Mouse (Mus musculus) layer of hippocampus, adult 8-10 months (tissue): ENCODE results near the gene Luc7l. TPM values are rescaled to one million over a fixed set of nuclear protein-coding genes. Genes with fewer than 3 reads are reported as not detected.
A peak's percentile ranks its signal among the peaks of the same experiment; 100 is the strongest.
"Not testable (repeated sequence)": the region's sequence is repeated elsewhere in the genome, so short reads cannot be mapped to it uniquely, and the experiment has no call there.

ENCODE experiments used
- DNase-seq, 2 experiments: peaks; one replicate each; pipeline ENCODE4 v3.0.0; 2022; ENCODE audit warnings: low spot score in 2 of 2
- total RNA-seq, 4 experiments: library from RNA; stranded (reverse); gene quantifications; 2 replicates each; pipeline ENCODE4 v1.2.4; 2022

Gene Luc7l
- total RNA-seq, 4 experiments from 2014 or later, result 70.6 to 97.4 (median 89.0) TPM

GRCm38 (mm10) chr17:26251886-26252538 is 684 bp upstream of the Luc7l start:
- DNase-seq, result no peak

GRCm38 (mm10) chr17:26253399-26253798 is 703 bp downstream of the Luc7l start:
- DNase-seq, result no peak

GRCm38 (mm10) chr17:26255313-26255712 is 2.6 kb downstream of the Luc7l start:
- DNase-seq, result no peak

- no peak for DNase-seq
These were observed 9.1 kb downstream of the Luc7l start for GRCm38 (mm10) chr17:26261826-26262225.

- no peak for DNase-seq
These were observed 9.7 kb downstream of the Luc7l start for GRCm38 (mm10) chr17:26262384-26262783.

- no peak for DNase-seq
These were observed 16.2 kb downstream of the Luc7l start for GRCm38 (mm10) chr17:26268851-26269250.

- not testable (repeated sequence) for DNase-seq
These were observed 16.9 kb downstream of the Luc7l start for GRCm38 (mm10) chr17:26269577-26269976.

GRCm38 (mm10) chr17:26272586-26272985 is 19.9 kb downstream of the Luc7l start:
- no peak for DNase-seq

GRCm38 (mm10) chr17:26275933-26276332 is 23.2 kb downstream of the Luc7l start:
- no peak for DNase-seq

GRCm38 (mm10) chr17:26276711-26277110 is 24.0 kb downstream of the Luc7l start:
- DNase-seq, result no peak

GRCm38 (mm10) chr17:26286199-26286955 is 33.7 kb downstream of the Luc7l start:
- DNase-seq, result no peak

GRCm38 (mm10) chr17:26289475-26289874 is 36.8 kb downstream of the Luc7l start:
- DNase-seq, result no peak

- DNase-seq, result not testable (repeated sequence)
These were observed 45.6 kb downstream of the Luc7l start for GRCm38 (mm10) chr17:26298318-26298717.

GRCm38 (mm10) chr17:26314291-26314690 is 61.6 kb downstream of the Luc7l start:
- DNase-seq, result peak; percentile 42 to 79

GRCm38 (mm10) chr17:26315474-26315873 is 62.8 kb downstream of the Luc7l start:
- DNase-seq, result no peak

GRCm38 (mm10) chr17:26318441-26318840 is 65.7 kb downstream of the Luc7l start:
- no peak for DNase-seq

Other genes starting within 250 kb of the Luc7l start
- 100 to 1,000 TPM in 3 of 4 experiments, 10 to 100 TPM in 1; 96.5 to 113 (median 102) TPM for gene Rab11fip3, start 183.3 kb upstream of the Luc7l start, total RNA-seq
- gene Decr2, start 162.6 kb upstream of the Luc7l start, total RNA-seq, result 10 to 100 TPM; 27.6 to 31.2 (median 29.7) TPM
- gene Nme4, start 157.3 kb upstream of the Luc7l start, total RNA-seq, result 1 to 10 TPM; 5.1 to 6.3 (median 5.4) TPM
- gene Tmem8, start 139.6 kb upstream of the Luc7l start, total RNA-seq, result 10 to 100 TPM; 13.8 to 16.2 (median 15.5) TPM
- 10 to 100 TPM; 58.1 to 71.4 (median 62.0) TPM for gene Mrpl28, start 129.4 kb upstream of the Luc7l start, total RNA-seq
- gene Axin1, start 114.2 kb upstream of the Luc7l start, total RNA-seq, result 10 to 100 TPM; 26.7 to 31.1 (median 29.5) TPM
- under 1 TPM in 2 of 4 experiments, not detected in 2; 0.32 to 0.54 TPM for gene Pdia2, start 53.8 kb upstream of the Luc7l start, total RNA-seq
- gene Rgs11, start 49.9 kb upstream of the Luc7l start, total RNA-seq, result 10 to 100 TPM; 45.4 to 61.8 (median 55.1) TPM
- 10 to 100 TPM; 59.6 to 69.7 (median 67.6) TPM for gene Arhgdig, start 45.1 kb upstream of the Luc7l start, total RNA-seq
- 10 to 100 TPM; 19.4 to 25.6 (median 21.6) TPM for gene Fam234a, start 8.7 kb upstream of the Luc7l start, total RNA-seq
- 10 to 100 TPM; 61.3 to 87.0 (median 69.3) TPM for gene Neurl1b, start 161.9 kb downstream of the Luc7l start, total RNA-seq